Mouse (Mus musculus): ENCODE measurements around the gene Tnf. TPM values are rescaled to one million over a fixed set of nuclear protein-coding genes. Genes with fewer than 3 reads are reported as not detected.

Tnf gene
- total and polyA plus RNA-seq, 3 experiments, result 0.34 to 0.80 TPM; not detected in 1

DNA sequence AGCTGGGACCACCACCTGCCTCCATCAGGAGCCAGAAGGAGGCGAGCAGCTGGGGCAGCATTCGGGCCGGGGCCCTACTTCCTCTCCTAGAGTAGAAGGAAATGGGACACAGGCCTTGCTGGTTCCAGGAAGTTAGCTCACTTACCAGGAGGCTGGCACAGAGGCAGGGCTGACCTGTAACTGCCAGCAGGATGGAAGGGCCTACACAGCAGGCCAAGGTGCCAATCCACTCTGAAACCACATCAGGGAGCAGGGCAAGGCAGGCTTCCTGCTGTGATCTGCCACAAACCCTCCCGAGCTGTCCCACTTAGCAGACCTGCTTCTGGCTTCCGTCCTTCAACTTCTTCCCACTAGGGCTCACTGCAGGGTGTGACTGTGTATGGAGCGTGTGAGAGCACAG is 20.5 kb upstream of the Tnf start:
- Histone ChIP-seq H3K9ac (ENCODE audit: low read depth, low read length) (peak overlapping the region; percentile 43), H3K79me2 (replicated peaks; ENCODE audit: control insufficient read depth, insufficient read depth, low read length) (0 out of 2 replicates have a peak, but pooled peaks cover 1% of the 10 kb centered on the region), H3K27ac (peak overlapping the region; percentile 67), H3K4me3 (no peak overlapping the region), H3K27me3 (ENCODE audit: control insufficient read depth, insufficient read depth, low read length) (no peaks in the 10 kb centered on the region), H3K4me1 (ENCODE audit: control insufficient read depth, insufficient read depth, low read length) (peaks cover 18% of the 10 kb centered on the region), H3K36me3 (ENCODE audit: control insufficient read depth, insufficient read depth, low read length) (peaks cover 3% of the 10 kb centered on the region; the same call in 1 of the 2 replicates)
- DNase-seq, result peak; percentile 35 to 44
- no peak for TF ChIP-seq EP300 (IDR thresholded peaks at IDR 0.05; ENCODE audit: insufficient read depth, low read depth, low read length)
- no peak for TF ChIP-seq POLR2A (IDR thresholded peaks at IDR 0.05; ENCODE audit: insufficient read depth, low read depth, low read length)
- no peak for TF ChIP-seq CTCF (IDR thresholded peaks at IDR 0.05)
- WGBS, result 43% methylated on average over 6 of the region's 6 CpGs
- intact Hi-C loops (cut with DNase I), result no loop called here

- Histone ChIP-seq H3K4me1 (ENCODE audit: control insufficient read depth, insufficient read depth, low read length) (peaks cover 18% of the 10 kb centered on the region), H3K9ac (ENCODE audit: low read depth, low read length) (peak within 1 kb of the TSS; percentile 58), H3K4me3 (peak within 1 kb of the TSS; percentile 34), H3K27me3 (ENCODE audit: control insufficient read depth, insufficient read depth, low read length) (no peaks in the 10 kb centered on the region), H3K36me3 (ENCODE audit: control insufficient read depth, insufficient read depth, low read length) (peaks cover 3% of the 10 kb centered on the region; the same call in 1 of the 2 replicates), H3K79me2 (replicated peaks; ENCODE audit: control insufficient read depth, insufficient read depth, low read length) (no peaks in the 10 kb centered on the region), H3K27ac (peak within 1 kb of the TSS; percentile 87)
- TF ChIP-seq POLR2A (IDR thresholded peaks at IDR 0.05; ENCODE audit: insufficient read depth, low read depth, low read length) (0 out of 2 replicates have a peak, but pooled peaks have one; percentile 39), CTCF (IDR thresholded peaks at IDR 0.05) (no peak), EP300 (IDR thresholded peaks at IDR 0.05; ENCODE audit: insufficient read depth, low read depth, low read length) (no peak)
- intact Hi-C loops (cut with DNase I), result no loop called here
- 36% methylated on average over 28 of the region's 28 CpGs for WGBS
- DNase-seq, result peak; percentile 73 to 78
Observed at GRCm38 (mm10) chr17:35220156-35220952, 18.5 kb upstream of the Tnf start, which contains the start of gene Gm16181. Gm16181 (plus strand) TSS chr17:35220834.

DNA sequence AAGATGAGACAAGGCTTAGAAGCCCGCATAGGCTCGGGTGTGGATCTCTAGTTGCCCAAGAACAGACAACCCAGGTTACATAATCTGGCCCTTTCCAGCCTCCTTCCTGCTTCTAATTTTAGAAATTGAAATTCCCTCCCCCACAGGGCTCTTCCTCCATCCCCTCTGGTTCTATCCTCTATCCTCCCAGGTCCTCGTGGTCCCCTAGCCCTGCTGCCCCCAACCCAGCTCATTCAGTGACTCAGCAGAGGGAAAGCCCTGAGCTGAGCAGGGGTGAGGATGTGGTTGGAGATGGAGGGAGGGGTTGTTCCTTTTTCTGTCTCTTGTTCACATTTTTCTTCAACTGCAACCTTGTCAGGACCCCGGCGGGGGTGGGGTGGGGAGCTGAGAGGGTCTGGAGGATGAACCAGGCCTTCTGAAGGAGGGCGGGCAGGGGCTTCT is 17.8 kb upstream of the Tnf start:
- intact Hi-C loops (cut with DNase I), result loop anchor here (2.0 kb wide), 1 partner anchor 21 kb away; no protein-coding TSS in a partner anchor
- TF ChIP-seq EP300 (IDR thresholded peaks at IDR 0.05; ENCODE audit: insufficient read depth, low read depth, low read length) (no peak), POLR2A (IDR thresholded peaks at IDR 0.05; ENCODE audit: insufficient read depth, low read depth, low read length) (no peak), CTCF (IDR thresholded peaks at IDR 0.05) (no peak)

GRCm38 (mm10) chr17:35218516-35219193 is 16.8 kb upstream of the Tnf start:
- TF ChIP-seq EP300 (IDR thresholded peaks at IDR 0.05; ENCODE audit: insufficient read depth, low read depth, low read length) (0 out of 2 replicates have a peak, but pooled peaks have one; percentile 42), CTCF (IDR thresholded peaks at IDR 0.05) (no peak)
- Histone ChIP-seq H3K4me3 (peak overlapping the region; percentile 19; the same call in 1 of the 2 replicates), H3K27me3 (ENCODE audit: control insufficient read depth, insufficient read depth, low read length) (no peaks in the 10 kb centered on the region), H3K79me2 (replicated peaks; ENCODE audit: control insufficient read depth, insufficient read depth, low read length) (no peaks in the 10 kb centered on the region), H3K27ac (peak overlapping the region; percentile 87), H3K4me1 (ENCODE audit: control insufficient read depth, insufficient read depth, low read length) (peaks cover 18% of the 10 kb centered on the region), H3K36me3 (ENCODE audit: control insufficient read depth, insufficient read depth, low read length) (peaks cover 3% of the 10 kb centered on the region; the same call in 1 of the 2 replicates), H3K9ac (ENCODE audit: low read depth, low read length) (peak overlapping the region; percentile 61)
- peak; percentile 57 to 73 for DNase-seq
- intact Hi-C loops (cut with DNase I), result loop anchor here (2.0 kb wide), 1 partner anchor 20 kb away; no protein-coding TSS in a partner anchor
- WGBS, result 50% methylated on average over 18 of the region's 18 CpGs

More for the DNA sequence above, 17.8 kb upstream of the Tnf start:
- Histone ChIP-seq H3K79me2 (replicated peaks; ENCODE audit: control insufficient read depth, insufficient read depth, low read length) (no peaks in the 10 kb centered on the region), H3K4me3 (no peak overlapping the region), H3K9ac (ENCODE audit: low read depth, low read length) (peak overlapping the region; percentile 9; the same call in 1 of the 2 replicates), H3K27ac (peak overlapping the region; percentile 87), H3K36me3 (ENCODE audit: control insufficient read depth, insufficient read depth, low read length) (peaks cover 3% of the 10 kb centered on the region; the same call in 1 of the 2 replicates), H3K27me3 (ENCODE audit: control insufficient read depth, insufficient read depth, low read length) (no peaks in the 10 kb centered on the region), H3K4me1 (ENCODE audit: control insufficient read depth, insufficient read depth, low read length) (peaks cover 18% of the 10 kb centered on the region)
- DNase-seq, result peak; percentile 47 to 51
- WGBS, result 35% methylated on average over 6 of the region's 6 CpGs

GRCm38 (mm10) chr17:35213071-35213470 is 11.3 kb upstream of the Tnf start:
- Histone ChIP-seq H3K36me3 (ENCODE audit: control insufficient read depth, insufficient read depth, low read length) (no peaks in the 10 kb centered on the region), H3K4me3 (no peak overlapping the region), H3K27ac (no peak overlapping the region), H3K9ac (ENCODE audit: low read depth, low read length) (no peak overlapping the region), H3K27me3 (ENCODE audit: control insufficient read depth, insufficient read depth, low read length) (no peaks in the 10 kb centered on the region), H3K79me2 (replicated peaks; ENCODE audit: control insufficient read depth, insufficient read depth, low read length) (no peaks in the 10 kb centered on the region), H3K4me1 (ENCODE audit: control insufficient read depth, insufficient read depth, low read length) (peaks cover 4% of the 10 kb centered on the region)
- no peak for TF ChIP-seq CTCF (IDR thresholded peaks at IDR 0.05)
- intact Hi-C loops (cut with DNase I), result no loop called here
- DNase-seq, result no peak
- WGBS, result 95% methylated on average over 5 of the region's 5 CpGs
